Mouse (Mus musculus) left cerebral cortex, postnatal 25 days (tissue): Measurements from ENCODE around the gene Naaladl1. TPM values are rescaled to one million over a fixed set of nuclear protein-coding genes. Genes with fewer than 3 reads are reported as not detected.

ENCODE experiments used
- DNase-seq, 2 experiments: peaks; one replicate each; pipeline ENCODE4 v3.0.0; 2022; ENCODE audit warnings: low spot score in 2 of 2, mixed read lengths in 1 of 2
- intact Hi-C: fragments of 180-260 bp; cut with DNase I; formaldehyde crosslinking; loops from one replicate; pipeline ENCODE4 v1.15.1; 2025
- total RNA-seq, 2 experiments: library from RNA; stranded (reverse); gene quantifications; 2 replicates each; pipeline ENCODE4 v1.2.3; 2021

Naaladl1 gene
- under 1 TPM in 1 of 2 experiments, not detected in 1; 0.21 TPM for total RNA-seq

DNA sequence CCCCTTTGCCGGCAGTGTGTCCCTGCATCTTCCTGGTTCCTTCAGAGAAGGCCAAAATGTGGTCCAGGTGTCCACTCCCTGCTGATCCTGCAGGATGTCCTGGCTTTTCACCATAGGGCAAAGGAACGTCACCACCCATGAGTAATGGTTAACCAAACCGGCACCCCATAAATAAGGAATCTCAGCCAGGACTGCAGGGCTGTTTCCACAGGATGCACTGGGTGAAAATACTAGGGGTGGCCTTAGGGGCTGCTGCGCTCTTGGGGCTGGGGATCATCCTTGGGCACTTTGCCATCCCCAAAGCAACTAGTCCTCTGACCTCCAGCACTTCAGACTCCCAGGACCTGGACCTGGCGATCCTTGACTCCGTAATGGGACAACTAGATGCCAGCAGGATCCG, at the start of gene Naaladl1:
Gene Naaladl1, plus strand, starts transcription at position 197 of the 400 bp plus-strand sequence.
- intact Hi-C loops, result no loop called here
- DNase-seq, result no peak

DNA sequence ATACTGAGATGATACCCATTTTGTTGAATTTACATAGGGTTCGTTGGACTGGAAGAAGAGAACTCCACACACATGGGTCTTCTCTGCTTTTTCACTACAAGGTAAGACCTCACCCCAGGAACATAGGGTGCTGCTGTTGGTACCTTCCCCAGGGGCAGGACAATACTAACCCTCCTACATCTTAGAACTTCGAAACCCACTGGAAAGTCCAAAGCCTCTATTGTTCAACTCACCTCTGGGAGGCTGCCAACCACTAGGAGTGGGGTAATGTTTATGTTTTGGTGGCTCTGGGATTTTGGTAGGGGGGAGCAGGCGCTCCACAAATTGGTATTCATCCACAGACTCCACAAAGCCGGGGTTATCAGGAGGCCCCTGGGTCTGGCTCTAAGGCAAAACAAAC, 48.9 kb upstream of the Naaladl1 start:
- no peak for DNase-seq
- intact Hi-C loops, result loop anchor here (1.0 to 2.0 kb wide), 2 partner anchors 9 to 28 kb away; partner anchors contain the start of genes Cdca5 and Zfpl1

DNA sequence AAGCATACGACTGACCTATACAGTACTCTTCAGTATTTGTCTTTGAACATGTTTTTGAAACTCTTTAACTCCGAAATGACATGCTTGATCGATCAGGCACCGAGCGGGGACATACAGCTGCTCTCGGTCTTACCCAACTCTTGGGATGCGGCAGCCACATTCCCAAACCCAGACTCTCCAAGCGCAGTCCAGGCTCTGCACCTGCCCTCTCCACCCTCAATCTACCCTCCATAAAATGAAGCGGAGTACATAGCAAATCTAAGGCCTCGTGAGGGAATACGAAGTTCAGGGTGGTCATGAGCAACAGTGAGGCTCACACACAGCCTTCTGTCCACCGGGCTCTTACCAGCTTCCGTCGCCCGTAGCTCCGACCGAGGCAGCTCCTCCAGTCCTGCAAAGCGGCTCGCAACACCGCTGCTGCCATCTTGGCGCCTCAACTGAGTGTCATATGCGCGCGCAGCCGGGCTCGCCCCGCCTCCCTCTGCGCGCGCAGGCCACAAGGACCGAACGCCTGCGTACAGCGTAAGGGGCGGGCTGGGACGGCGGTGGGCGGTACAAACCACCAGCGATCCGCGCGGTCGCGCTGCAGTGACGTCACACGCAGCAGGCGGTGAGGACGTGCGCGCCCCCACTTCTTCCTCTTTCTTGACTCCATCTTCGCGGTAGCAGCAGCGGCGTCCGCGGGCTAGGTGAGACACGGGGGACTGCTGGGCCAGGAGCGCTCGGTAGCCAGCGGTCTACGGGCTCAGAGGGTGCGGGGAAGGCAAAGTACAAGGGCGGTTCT, 48.1 kb upstream of the Naaladl1 start, which contains the start of the genes Mrpl49 and Fau:
Gene Mrpl49, minus strand, starts transcription at position 473 of the 784 bp plus-strand sequence.
Gene Fau, plus strand, starts transcription at position 532 of the 784 bp plus-strand sequence.
- intact Hi-C loops, result loop anchor here (1.0 to 2.0 kb wide), 2 partner anchors 10 to 27 kb away; partner anchors contain the start of genes Cdca5 and Zfpl1
- DNase-seq, result peak; percentile 99 to 100

DNA sequence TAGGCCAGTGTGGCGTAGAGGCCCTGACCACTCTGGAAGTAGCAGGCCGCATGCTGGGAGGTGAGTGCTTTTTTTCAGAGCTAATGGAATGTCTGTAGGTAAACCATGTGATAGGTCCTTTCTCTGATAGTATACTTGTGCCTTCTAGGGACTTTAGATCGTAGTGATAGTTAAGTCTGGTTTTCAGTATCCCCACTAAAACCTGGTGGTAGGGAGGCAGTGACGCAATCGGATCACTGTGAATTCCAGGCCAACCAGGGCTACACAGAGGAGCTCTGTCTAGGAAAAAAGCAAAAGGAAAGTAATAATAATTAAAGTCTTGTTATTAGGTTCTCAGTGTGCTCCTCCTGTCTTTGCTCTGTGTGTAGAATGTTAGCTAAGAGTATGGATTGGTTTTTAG, 47.1 kb upstream of the Naaladl1 start:
- intact Hi-C loops, result no loop called here
- no peak for DNase-seq

DNA sequence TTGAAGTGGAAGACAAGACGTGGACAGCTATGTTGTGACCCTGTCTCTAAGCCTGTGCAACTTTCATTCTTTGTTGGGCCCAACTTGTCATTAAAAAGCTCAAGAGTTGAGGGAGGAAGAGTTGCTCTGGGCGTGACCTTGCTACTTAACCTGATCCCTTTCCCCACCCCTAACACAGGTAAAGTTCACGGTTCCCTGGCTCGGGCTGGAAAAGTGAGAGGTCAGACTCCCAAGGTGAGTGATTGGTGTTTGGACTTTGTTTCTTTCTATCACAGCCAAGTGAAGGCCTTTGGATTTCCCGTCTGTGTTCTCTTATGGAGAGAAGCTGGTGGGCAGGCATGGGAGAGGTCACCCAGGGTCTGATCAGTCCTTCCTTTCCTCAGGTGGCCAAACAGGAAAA, 46.6 kb upstream of the Naaladl1 start:
- intact Hi-C loops, result no loop called here
- no peak for DNase-seq

DNA sequence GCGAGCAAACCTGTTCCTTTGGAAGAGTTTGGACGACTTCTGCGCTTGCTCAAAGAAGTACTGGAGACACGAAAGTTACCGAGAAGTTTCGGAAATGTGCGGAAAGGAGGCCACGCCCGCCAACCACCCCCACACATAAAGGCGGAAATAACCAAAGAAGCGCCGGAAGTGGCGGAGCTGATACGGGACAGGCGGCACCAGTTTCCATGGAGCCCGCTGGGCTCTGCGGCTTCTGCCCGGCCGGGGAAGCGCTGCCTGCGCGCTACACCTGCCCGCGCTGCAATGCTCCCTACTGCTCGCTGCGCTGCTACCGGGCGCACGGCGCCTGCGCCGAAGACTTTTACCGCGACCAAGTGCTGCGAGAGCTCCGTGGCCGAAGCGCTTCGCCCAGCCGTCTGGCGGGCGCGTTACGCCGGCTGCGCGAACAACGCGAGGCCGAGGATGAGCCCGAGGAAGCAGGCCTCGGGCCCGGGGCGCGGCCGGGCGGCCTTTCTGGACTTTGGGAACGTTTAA, 44.5 kb upstream of the Naaladl1 start, which contains the start of gene Znhit2:
Gene Znhit2, plus strand, starts transcription at position 172 of the 513 bp plus-strand sequence.
- intact Hi-C loops, result loop anchor here (5.0 kb wide), 1 partner anchor 276 kb away; no protein-coding TSS in a partner anchor
- DNase-seq, result peak; percentile 95 to 98

DNA sequence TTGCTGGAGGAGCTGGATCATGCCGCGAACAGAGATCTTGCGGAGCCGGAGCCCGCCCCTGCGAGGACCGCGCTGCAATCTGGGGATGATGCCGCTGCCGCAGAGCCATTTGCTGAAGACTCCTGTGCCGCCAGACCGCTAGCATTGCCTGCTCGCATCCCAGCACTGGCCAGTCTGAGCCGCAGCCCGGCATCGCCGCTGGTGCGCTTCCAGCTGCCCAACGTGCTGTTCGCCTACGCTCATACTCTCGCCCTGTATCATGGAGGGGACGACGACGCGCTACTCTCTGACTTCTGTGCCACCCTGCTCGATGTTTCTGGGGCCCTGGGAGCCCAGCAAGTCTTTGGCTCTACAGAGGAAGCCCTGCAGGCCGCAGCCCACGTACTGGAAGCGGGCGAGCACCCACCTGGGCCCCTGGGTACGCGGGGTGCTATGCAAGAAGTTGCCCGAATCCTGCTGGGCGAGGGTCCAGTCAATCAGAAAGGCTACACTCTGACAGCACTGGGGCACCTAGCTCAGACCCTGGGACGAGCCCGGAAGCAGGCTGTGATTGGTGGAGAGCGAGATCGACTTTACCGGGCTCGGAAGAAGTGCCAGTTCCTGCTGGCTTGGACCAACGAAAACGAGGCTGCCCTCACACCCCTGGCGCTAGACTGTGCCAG, 43.8 kb upstream of the Naaladl1 start:
- intact Hi-C loops, result loop anchor here (5.0 kb wide), 1 partner anchor 276 kb away; no protein-coding TSS in a partner anchor

DNA sequence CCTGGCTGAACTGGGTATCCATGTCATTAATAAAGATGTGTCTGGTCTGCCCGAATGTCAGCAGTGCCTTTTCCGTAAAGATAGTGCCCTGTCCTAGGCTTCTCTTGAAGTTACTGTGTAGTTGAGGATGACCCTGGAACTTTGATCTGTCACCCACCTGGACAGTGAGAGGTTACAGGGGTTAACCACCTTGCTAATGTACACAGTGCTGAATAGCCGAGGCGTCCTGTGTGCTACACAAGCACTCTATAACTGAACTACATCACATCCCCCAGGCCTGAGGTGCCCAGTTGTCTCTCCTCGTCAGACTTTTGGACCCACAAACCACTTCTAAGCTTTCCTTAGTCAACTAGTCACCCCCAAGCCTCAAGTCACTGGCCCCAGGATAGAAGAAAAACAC, 43.2 kb upstream of the Naaladl1 start:
- DNase-seq, result no peak
- intact Hi-C loops, result loop anchor here (5.0 kb wide), 1 partner anchor 275 kb away; no protein-coding TSS in a partner anchor

More for the DNA sequence above, 43.8 kb upstream of the Naaladl1 start:
- DNase-seq, result peak; percentile 44 to 53

DNA sequence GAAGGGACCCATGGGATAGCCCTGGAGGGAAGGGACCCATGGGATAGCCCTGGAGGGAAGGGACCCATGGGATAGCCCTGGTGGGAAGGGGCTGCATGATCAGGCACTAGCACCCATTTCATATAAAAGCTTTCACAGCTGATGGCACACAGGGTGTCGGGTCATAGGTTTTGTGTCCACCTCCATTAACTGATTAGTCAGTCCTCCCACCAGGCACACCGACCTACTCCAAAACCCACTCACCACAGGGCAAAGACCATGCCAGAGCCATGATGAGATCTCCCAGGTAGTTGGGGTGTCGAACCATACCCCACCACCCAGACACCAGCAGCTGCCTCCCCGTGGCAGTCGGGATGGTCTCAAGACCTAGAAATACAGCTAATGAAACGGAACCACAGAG, 42.5 kb upstream of the Naaladl1 start:
- intact Hi-C loops, result loop anchor here (5.0 kb wide), 1 partner anchor 274 kb away; no protein-coding TSS in a partner anchor
- no peak for DNase-seq

DNA sequence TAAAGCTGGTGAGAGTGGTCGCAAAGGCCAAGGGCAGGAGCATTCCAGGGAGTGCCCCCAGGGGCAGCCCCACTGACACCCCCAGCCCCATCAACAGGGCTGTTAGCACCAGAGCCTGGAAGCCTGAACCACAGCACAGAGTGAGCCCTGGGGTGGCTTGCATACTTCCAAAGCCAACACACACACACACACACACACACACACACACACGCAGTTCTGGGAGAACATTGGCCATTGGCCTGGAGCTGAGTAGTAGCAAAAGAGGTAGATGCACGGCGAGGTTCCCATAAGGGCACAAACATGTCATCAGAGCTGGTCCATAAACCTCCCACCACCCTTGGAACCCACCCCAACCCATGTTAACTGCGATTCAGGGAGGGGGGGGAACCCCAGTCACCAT, 39.0 kb upstream of the Naaladl1 start:
- intact Hi-C loops, result loop anchor here (5.0 kb wide), 1 partner anchor 51 kb away; the partner anchor contains the start of gene Sac3d1
- no peak for DNase-seq

DNA sequence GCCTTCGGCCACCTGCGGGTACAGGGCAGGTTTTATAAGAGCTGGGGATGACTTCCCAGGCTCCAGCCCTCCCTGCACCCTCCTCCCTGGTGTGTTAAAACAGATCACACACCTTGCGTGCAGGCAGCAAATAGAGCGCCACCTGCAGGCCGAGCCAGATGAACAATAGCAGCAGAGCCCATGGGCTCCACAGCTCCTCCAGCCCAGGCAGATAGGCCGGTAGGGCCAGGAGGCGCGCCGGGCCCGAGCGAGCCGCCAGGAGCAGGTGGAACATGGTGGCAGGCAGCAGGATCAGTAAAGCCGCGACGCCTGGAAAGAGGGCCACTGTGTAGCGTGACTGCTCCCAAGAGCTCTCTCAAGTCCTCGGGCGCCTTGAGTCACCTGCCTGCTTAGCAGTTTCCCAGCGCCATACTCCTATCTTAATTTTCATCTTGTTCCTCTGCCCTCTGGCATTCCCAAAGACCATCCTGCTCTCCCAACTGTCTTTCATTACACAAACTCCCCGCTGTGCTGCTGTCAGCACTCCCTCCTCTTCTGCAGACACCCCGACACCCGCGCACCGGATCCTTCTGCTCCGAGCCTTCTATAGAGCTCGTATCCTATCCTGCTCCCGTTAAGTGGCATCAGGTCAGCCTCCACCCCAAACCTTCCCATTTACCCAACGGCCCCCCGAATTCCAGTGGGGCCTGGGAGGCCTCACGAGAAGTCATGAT, 38.4 kb upstream of the Naaladl1 start:
- intact Hi-C loops, result loop anchor here (5.0 kb wide), 1 partner anchor 50 kb away; the partner anchor contains the start of gene Sac3d1
- DNase-seq, result peak; percentile 83 to 87

DNA sequence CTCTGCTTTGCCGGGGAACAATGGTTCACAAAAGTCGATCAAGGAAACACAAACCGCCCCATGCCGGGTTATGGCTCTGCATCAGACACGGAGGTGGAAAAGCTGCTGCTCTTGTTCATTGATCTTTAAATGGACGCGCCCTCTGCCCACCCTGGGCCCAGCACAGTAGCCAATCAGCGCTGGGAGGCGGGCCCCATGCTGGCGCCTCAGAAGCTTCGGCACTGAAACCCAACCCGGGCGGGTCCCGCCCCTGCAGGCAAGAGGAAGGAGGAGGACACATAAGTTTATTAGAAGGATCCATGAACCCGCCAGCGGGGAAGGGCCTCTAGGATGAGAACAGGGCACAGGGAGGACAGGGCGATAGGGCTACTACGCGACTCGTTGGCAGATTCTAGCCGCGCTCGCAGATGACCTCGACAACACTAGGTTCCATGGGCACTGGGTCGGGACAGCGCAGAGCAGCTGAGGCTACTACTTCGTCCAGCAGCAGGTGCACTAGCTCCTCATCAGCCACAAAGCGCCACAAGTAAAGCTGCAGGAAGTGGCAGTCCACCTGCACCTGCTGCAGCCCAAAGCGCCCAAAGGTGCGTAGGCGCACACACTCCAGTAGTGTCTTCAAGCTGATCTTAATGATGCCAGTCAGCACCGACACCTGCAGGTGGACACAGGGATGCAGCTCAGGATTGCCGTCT, 37.7 kb upstream of the Naaladl1 start, which contains the start of gene Tm7sf2:
Gene Tm7sf2, minus strand, starts transcription at position 650 of the 692 bp plus-strand sequence.
- peak; percentile 82 to 91 for DNase-seq

DNA sequence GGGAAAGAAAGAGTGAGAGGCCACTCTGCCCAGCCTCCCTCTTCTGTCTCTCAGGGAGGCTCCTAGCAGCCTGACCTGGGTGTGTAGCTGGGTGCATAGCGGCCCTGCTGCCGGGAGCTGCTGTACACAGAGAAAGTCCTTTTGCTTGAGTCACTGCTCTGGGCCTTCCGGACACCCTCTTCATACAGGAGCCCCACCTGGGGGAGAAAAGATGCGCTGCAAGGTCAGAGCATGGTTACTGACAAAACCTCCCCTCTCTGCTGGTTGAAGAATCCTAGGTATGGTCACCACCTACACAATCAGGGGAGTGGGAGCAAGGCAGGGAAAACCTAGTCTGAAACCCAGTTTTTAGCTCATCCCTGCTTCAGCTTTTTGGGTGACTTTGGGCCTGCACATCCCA, 36.6 kb upstream of the Naaladl1 start:
- DNase-seq, result no peak
- intact Hi-C loops, result loop anchor here (5.0 kb wide), 1 partner anchor 48 kb away; the partner anchor contains the start of gene Sac3d1

More for the DNA sequence above, 37.7 kb upstream of the Naaladl1 start, which contains the start of gene Tm7sf2:
- intact Hi-C loops, result loop anchor here (5.0 kb wide), 1 partner anchor 49 kb away; the partner anchor contains the start of gene Sac3d1

DNA sequence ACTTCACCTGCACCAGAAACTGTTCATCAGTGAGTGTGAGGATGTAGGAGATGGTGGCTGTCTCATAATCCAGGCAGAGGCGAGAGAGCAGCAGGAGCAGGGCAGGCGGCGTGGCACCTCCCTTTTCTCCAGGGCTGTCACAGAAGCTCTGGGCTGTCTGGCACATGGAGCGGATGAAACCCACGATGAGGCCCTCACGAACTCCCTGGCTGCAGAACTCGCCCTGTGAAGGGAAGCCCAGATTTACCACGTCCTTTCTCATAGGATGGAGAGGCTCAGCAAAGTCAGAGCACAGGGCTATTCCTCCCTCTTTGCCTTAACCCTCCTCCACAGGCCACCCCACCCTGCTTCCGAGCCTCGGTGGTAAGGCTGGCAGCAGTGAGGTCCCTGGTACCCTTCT, 35.7 kb upstream of the Naaladl1 start:
- intact Hi-C loops, result loop anchor here (5.0 kb wide), 1 partner anchor 47 kb away; the partner anchor contains the start of gene Sac3d1

DNA sequence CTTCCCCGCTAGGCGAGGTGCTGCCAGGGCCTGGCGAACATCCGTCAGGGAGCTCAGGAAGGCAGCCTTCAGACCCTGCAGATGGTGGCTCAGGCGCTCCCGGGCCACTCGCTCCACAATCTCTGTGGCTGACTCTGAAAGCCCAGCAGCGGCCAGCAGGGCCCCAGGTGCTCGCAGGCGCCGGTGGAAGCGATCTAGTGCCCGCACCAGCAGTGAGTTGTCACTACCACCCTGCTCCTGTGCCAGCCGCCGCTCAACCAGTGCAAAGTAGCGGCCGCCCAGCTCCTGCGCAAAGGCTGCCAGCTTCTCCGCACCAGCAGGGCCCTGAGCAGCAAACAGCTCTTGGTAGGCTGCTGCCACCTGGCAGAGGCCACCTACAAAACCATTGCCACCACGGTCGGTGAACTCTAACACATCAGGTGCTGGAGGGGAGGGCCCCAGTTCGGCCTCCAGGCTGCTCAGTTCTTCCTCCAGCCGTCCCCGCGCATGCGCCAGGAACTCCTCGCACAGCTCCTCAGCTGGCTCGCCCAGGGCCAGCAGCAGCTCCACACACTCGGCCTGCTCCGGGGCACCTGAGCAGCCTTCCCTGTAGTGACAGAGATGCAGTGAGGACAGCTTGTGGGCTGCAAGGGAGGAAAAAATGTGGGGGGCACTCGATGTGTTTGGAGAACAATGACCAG, 34.9 kb upstream of the Naaladl1 start:
- DNase-seq, result no peak
- intact Hi-C loops, result no loop called here

More for the DNA sequence above, 35.7 kb upstream of the Naaladl1 start:
- DNase-seq, result no peak

DNA sequence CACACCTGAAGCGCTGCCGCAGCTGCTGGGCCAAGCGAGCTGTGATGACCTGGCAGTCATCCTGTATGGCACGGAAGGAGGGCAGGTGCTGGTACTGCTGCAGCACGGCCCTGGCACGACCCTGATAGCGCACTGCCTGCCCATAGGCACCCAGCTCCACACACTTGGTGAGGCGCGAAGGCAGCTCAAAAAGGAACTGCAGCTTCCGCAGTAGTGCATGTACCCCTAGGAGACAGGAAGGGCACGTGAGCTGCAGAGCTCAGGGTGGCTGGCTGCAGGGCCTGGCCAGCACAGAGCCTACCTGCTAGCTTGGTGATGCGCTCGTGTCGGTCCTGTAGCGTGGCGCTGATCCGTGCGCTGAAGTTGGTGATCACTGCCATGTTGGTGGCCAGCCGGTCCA, 34.3 kb upstream of the Naaladl1 start:
- no peak for DNase-seq
- intact Hi-C loops, result no loop called here

DNA sequence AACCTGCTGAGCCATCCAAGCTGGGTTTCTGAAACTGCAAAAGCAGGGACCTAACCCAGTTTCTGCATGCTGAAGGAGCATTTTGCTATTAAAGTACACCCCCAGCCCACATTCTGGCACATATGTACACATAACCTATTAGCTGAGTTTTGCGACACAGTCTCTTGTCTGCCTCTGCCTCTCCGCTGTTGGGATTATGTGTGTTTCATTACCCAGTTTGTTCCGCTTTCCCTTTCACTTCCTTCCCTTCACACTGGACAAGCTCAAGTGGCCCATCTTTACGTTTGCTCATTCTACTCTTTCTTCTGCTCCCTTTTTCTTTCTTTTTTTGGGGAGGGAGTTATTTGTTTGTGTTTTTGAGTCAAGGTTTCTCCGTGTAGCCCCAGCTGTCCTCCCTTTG, 31.7 kb upstream of the Naaladl1 start:
- intact Hi-C loops, result no loop called here

More for the DNA sequence above, 31.7 kb upstream of the Naaladl1 start:
- DNase-seq, result no peak
